Mouse (Mus musculus): ENCODE data around the gene Abcf1.

- peak; percentile 76; the same call in 1 of the 2 replicates for TF ChIP-seq MAZ (IDR thresholded peaks at IDR 0.05; ENCODE audit: low read depth, low read length)
- no peak for TF ChIP-seq CTCF (IDR thresholded peaks at IDR 0.05 in 2 of 3, conservative IDR thresholded peaks at IDR 0.05 in 1 of 3; ENCODE audit: control insufficient read depth in 1 of 3, insufficient read depth in 1 of 3, low read depth in 2 of 3, low read length in 3 of 3, poor library complexity in 1 of 3, severe bottlenecking in 1 of 3)
- no peak for TF ChIP-seq ELF1 (IDR thresholded peaks at IDR 0.05; ENCODE audit: low read depth, low read length)
- no peak for TF ChIP-seq MYB (IDR thresholded peaks at IDR 0.05; ENCODE audit: low read depth, low read length)
- no peak for TF ChIP-seq EP300 (IDR thresholded peaks at IDR 0.05; ENCODE audit: low read depth in 1 of 2, low read length in 2 of 2)
- TF ChIP-seq MAFK (IDR thresholded peaks at IDR 0.05; ENCODE audit: borderline replicate concordance, low read depth, low read length), result no peak
- peak; percentile 11 to 43; a peak in 2 of 4 replicates for TF ChIP-seq POLR2A (IDR thresholded peaks at IDR 0.05; ENCODE audit: control insufficient read depth in 1 of 2, insufficient read depth in 1 of 2, low read depth in 1 of 2, low read length in 2 of 2, poor library complexity in 1 of 2)
- TF ChIP-seq USF1 (IDR thresholded peaks at IDR 0.05; ENCODE audit: low read depth, low read length), result 0 out of 2 replicates have a peak, but pooled peaks have one; percentile 31
- peak; percentile 86 for TF ChIP-seq HCFC1 (IDR thresholded peaks at IDR 0.05; ENCODE audit: low read depth, low read length)
These were observed 10.1 kb upstream of the Abcf1 start, which contains the start of the genes Gnl1 and Prr3 for GRCm38 (mm10) chr17:35979401-35980362.

Measured in MEL (cell line).